Mouse (Mus musculus) retina, postnatal 7 days (tissue): ENCODE data around the gene Dpm1.

Experiments
- DNase-seq: peaks from one replicate; pipeline ENCODE4 v3.0.0-alpha.2; 2012; ENCODE audit warnings: low read depth, low spot score

The Dpm1 gene

DNA sequence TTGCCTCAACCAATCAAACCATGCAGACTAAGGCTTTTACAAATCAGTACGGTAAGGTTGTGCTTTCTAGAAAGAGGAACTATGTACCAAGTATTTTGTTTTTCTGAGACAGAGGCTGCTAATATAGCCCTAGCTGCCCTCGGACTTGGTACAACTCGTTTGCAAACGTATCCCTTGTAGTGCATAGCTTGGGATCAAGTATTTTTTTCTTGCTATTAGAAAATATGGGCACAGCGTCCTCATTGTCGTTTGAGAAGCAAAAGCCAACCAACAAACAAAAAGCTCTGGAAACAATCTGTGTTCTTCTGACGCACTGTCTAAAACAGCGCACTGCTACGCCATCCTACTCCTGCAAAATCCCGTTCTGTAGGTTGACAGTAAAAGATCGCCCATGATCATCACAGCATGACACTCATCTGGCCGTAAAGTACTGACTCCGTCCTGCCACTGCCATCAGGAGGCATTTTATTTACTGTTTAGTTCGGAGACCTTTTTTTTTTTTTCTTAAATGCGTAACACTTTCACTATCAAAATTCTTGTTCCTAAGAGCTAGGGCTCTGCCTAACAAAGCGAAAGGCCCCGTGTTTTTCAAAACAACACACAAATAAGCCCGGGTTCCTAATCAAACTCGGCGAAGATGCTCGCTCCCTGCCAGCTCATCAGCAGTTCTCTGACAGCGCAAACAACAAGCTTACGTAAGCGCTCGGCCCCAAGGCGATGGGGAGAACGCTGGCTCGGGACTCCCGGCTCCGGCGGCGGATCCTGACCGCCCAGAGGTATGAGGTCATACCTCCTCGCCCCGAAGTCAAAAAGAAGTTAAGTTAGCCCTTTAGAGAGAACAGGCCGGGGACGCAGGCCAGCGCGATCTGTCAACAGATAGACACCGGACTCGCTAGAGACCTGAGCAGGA, 1.0 kb downstream of the Dpm1 start:
- DNase-seq = no peak

DNA sequence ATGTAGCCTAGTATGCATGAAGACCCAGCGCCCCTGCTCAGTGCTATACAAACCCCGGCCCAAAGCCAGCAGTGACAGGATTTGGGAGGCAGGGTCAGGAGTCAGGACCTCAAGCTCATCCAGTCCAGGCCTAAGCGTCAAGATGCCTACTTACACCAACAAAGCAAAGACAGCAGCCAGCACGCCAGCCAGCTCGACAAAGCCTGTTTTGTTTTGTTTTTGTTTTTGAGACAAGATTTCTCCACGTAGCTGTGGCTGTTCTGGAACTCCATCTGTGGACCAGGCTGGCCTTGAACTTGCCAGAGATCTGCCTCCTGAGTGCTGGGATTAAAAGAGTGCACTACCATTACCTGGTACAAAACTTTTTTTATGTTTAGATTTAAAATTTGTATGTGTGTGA, 7.1 kb downstream of the Dpm1 start:
- DNase-seq = no peak

DNA sequence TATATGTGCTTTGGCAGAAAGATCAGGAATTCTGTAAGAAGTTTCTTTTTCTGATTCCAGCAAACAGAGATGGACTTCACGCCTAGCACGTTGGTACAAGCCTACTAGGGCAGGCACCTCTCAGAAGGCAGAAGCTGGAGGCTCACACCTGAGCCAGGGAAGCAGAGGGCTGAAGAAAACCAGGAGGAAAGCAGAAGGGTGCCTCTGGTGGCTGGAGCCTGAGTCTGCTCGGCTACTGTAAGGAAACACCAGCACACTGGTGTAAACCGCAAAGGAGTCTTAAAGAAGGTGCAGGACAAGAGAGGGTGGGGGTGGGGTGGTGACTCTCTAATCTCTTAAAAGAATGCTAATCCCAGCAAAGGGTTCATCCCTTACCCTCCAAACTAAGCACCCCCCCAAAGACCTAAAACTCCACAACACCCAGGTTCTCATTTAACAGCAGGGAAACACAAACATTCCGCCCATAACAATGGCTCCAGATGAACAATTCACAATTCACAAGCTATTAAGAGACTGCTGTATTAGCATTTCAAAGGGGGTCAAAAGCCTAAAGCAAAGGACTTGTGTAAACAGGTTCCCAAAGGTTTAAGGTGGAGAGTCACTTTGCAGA, 16.5 kb downstream of the Dpm1 start:
- DNase-seq = no peak

DNA sequence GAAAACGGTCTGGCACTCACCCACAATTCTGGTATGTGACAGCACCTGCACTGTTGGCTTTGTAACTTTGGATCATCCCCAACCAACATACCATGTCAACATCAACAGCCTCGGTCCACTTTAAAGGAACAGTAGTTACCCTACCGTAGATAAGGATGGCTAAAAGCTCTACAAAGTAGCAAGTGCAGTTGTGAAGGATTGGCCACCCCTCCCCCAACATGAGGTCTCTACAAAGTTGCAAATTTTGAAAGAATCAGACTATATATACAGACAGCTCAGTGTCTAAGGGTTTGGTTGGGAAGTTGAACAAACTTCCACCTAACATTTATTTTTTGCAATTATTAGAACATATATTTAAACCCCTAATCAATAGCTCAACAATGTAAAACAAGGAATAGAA, 22.5 kb downstream of the Dpm1 start:
- DNase-seq = no peak

DNA sequence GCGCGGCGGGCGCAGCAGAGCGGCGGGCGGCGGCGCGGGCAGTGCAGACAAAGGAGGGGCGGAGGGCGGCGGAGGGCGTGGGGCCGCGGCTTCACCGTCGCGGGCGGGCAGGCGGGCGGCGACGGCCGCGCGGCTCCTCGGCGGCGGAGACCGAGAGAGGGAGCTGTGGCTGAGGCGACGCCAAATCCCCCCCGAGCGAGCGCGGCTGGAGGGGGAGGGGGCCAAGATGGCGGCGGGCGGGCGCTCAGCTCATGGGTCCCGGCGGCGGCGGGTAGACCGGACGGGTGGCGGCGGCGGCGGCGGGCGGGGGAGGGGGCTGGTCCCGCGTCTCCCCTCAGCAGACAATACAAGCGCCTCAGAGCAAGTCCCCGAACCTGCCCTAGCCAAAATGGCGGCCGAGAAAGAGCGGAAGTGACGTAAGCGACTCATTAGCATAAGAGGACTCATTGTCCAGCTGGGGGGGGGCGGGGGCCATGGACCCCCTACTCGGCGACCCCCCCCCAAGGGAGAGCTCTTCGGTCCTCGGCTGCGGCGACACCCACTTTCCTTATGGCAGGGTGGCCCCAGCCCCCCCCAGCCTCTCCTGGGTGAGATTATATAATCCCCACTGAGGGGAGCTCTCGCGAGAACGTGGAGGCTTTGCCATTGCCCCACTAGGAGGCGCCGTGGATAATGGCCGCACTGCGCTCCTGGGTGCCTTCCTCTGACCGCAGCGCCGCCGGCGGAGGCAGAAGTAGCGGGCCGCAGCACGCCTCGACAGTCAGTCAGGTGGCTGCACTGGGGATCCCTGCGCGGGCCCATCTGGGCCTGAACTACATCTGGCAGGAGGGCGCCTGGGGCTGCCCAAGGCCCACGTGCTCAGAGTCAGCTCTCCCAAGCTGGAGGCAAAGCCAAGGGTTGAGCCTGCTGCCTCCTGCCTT, 23.4 kb downstream of the Dpm1 start, which contains the start of gene Adnp:
Adnp (minus strand) TSS at position 388 of the 920 bp plus-strand sequence.
- DNase-seq = peak; percentile 97

DNA sequence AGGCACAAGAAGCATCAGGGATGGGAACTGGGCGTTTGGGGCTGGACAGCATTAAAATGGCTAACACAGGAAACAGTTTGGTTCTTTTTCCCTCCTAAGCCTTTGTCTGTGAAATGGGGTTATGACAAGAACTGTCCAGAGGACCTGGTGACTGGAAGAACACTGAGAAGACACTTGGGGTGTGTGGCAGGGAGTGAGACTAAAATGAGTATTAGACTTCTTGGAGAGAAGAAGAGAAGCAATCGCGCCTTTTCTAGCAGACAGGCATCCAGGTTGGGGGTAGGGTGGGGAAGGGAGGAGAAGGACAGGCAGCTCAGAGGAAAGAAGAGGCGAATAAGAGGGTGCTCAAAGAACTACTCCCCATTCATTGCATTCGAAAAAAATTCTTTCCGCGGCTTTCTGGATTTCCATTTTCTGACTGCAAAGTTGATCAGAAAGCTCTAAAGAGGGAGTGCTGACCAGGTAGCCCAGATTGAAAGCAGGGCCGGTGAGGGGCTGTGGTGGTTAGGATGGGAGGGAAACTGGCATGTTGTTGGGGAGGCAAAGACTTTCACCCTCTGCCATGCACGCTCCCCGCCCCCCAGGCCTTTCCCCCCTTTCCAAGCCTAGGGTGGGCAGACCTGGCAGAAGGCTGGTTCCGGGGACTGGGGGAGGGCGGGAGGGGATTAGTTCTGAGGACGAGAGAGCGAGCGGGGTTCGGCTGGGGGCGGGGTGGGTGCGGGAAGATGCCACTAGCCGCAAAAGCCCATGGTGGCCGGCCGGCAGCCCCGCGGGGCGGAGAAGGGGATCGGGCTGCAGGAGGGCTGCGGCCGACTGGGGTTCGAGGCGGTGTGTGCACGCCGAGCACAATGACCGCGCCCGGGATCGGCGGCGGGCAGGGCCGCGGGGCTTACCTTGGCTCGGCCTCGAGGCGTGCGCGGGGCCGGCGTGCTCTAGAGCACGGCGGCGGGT, 24.4 kb downstream of the Dpm1 start:
- peak; percentile 32 for DNase-seq

DNA sequence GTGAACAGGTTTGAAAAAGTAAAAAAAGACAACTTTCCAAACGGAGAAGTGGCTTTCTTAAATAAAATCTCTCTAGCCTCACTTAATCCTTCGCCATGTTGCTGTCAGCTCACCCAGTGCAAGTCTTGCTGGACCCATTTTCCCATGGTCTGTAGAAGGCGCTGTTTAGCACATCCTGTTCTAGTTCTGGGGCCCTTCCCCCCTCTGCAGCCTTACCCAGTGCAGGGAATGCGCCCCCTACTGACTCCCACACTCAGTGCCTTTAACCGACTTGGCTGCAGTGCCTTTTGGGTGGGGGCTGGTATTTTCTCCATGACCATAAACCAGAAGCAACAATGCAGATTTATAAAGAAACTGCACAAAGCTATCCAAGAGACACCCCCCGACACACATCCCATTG, 25.1 kb downstream of the Dpm1 start:
- DNase-seq = peak; percentile 86

DNA sequence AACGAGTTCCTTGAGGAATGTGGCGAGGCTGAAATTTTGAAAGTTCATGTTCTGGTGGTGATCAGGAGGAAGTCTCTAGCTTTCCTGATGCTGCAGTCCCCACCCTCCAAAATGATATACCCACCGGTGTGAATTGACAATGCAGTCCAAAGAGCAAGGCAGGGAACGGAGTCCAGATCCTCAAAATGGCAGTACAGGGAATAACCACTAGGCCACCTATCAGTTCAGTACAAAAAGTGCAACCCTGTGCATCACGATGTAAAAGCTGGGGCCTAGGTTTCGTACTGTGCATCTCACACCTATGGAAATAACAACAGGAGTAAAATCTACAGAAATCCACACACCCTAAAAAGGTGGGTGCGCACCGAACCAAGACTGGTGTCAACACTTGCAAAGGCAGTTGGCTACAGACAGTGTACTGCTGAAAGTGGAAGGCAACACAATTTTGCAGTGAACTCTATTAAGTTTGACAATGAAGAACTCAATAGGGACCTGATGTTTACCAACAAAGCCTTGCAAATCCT, 25.9 kb downstream of the Dpm1 start:
- no peak for DNase-seq

DNA sequence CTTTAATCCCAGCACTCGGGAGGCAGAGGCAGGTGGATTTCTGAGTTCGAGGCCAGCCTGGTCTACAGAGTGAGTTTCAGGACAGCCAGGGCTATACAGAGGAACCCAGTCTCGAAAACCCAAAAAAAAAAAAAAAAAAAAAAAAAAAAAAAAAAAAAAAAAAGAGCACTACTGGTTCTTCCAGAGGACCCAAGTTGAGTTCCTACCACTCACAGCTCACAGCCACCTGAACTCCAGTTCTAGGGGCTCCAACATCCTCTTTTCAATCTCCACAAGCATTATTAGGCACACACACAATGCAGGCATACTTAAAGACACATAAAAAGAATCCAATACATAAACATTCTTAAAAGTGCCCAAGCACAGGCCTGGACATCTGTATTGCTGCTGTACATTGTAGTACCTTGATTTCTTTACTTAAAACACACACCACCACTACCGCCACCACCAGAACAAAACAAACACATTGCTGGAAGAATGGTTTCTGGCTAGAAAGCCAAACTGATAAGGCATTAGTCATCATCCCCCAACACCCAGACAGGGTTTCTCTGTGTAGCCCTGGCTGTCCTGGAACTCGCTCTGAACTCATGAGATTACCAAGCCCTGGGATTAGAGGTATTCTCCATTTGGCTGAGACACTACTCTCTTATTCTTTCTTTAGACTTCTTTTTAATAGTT, 30.2 kb downstream of the Dpm1 start:
- DNase-seq = no peak

DNA sequence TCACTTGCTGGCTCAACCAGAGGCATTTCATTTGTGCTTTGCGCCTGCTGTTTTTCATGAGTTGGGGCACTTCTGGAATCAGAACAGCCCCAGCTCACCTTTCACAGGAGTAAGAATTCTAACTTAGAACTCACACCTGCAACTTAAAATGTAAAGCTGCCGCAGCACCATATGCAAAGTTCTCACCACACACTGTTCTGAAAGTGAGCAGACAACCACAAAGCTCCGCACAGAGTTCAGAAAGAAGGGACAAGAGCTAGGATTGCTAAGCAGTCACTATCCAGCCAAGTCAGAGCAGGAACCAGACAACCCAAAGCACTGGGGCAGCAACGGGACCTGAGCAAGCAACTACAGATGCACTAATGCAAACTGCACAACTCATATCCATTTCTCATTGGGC, 30.9 kb downstream of the Dpm1 start:
- no peak for DNase-seq

DNA sequence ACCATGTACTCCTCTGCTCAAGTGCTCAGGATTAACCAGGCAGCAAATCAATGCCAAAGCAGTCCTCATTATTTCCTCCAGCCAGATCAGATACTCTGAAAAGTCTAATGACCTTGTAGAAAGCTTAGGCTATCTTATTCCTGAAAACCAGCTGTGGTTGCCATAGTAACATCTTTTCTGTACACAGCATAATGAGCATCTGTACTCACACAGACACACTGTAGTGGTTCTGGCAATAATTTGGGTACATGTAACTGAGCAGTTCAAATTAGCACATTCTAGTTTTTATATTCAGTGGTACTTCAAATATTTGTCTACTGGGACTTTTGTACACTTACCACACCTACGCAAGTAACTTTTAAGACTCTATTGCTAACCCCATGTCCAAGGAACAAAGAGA, 32.0 kb downstream of the Dpm1 start:
- no peak for DNase-seq

DNA sequence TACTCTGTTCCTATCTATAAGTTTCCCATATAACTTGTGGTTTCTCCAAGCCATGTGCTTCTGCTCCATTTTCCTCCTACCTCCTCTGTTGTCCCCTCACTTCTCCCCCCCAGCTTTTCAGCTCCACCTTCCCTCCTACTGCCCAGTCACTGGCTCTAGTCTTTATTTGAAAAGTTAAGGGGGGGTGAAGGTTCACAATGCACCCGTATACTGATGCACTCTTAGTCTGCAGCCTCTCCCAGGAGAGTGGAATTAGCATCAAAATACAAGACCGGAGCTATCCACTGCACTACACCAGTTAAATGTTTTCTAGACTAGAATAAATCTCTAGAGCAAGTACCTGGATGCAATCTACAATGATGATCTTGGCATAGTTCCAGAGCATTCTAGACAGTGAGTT, 34.7 kb downstream of the Dpm1 start:
- no peak for DNase-seq

DNA sequence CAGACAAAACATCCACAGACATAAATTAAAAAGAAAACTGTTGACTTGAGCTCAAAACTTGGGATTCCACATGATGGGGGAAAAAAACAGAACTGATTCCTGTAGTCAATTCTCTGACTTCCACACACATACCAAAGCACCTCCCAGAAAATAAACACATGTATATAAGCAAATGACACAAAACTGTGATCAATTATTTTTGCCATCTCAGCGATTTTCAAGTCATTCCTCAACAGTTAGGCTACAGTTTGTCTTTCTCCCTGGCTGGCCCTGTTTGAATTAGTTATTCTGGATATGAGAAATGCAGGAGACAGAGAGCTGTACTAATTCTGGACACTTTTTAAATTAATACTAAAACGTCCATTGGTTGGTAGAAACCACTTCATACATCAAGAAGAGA, 36.7 kb downstream of the Dpm1 start:
- no peak for DNase-seq

DNA sequence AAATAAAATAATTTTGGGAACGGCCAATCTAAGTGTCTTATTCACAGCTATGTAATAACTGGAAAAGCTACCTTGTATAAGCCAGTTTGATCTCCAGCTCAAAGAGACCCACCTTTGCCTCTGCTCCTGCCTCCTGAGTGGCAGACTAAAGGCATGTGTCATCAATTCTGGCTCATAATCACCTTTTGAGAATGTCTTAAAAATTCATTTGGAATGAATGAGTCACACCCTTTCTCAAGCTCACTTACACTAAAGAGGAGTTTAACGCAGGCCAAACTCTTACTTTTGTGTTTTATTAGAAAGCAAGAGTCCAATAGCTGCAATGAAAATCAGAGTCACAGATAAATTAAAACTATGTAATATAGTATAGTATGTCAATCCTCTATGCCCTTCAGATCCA, 38.5 kb downstream of the Dpm1 start:
- DNase-seq = no peak

DNA sequence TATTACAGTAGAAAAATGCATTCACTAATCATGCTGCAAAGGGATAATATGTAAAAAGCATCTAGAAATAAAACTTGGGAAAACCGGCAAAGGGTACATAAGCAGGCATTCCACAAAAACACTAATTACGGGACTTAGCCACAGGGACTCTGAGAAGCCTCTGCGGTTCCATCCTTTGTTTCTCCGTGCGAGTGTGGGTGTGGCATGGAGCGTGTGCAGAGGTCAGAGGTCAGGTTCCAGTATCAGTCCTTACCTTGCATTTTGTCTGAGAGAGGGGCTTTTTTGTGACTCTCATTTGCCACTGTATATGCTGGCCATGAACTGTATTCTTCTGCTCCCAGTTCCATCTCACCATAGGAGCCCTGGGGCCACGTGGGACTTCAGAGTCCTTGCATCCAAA, 54.4 kb downstream of the Dpm1 start:
- DNase-seq = no peak

DNA sequence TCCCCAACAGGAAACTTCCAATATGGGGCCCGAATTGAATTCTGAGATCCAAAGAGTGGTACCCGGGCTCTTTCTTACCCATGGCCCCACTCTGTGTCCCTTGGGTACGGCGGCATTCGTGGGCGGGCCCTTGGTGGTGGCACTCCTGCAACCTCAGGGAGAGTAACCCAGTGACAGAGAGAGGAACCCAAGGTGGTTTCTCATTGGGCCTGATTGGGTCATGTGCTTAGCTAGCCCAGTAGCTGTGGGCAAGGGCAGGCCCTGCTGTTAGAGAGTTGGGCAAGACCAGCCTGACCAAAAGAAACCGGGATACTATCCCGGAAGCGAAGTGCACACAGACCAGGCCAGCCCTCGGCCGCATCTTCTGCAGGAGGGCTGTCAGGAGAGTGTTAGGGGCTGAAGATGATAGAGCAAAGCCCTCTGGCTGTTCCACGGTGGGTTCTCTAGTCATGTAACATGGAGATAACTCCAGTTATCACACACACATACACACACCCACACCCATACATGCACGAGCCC, 60.2 kb downstream of the Dpm1 start:
- no peak for DNase-seq

DNA sequence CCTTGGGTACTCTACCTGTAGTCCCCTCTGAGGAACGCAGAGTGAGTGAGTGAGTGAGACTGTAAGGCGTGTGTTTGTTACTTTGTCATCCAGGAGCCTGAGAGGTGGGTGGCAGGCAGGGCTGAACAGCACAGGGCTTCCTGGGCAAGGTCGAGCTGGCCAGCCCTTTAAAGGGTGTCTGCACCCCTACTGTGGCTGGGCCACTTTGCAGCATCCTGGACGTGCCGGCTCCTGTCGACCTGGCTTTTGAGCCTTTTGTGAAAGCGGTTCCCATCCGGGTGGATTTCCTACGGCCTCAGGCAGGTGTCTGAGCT, 60.6 kb downstream of the Dpm1 start:
- no peak for DNase-seq

DNA sequence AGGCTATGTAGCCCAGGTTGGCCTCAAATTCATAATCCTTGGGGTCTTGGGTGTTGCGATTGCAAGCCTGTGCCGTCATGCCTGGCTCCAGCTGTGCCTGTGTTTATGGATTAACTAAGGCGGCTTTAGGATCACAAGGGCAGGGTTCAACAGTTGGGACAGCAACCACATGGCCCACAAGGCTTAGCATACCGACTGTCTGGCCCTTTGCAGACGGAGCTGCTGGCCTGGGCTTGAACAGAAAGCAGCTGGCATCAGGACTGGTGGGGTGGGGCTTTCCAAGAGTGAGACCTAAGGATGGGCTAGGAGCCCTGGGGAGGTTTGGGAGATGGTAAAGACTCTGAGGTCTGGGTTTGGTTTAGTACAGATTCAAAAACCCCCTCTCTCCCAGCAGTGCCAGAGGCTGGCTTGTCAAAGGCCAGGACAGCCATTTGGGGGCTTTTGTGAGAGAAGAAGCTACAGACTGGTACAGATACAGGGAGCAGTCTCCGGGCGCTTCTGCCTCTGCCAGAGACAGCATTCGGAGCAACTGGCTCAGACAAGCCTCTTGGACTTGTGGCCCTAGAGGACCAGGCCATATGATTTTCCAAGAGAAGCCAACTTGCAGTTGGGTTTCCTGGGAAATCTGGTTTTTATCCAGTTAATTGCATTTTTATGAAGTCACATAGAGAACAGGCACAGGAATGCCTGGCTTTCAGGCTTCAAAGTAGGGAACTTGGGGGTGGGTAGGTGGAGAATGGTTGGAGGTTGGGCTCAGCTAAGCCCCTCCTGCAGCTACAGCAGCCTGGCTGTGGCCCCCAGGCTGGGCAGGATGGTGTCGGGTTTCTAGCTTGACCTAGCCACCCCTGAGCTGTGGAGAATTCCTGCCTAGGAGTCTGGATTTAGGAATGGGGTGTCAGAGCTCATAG, 61.2 kb downstream of the Dpm1 start:
- DNase-seq = peak; percentile 47

DNA sequence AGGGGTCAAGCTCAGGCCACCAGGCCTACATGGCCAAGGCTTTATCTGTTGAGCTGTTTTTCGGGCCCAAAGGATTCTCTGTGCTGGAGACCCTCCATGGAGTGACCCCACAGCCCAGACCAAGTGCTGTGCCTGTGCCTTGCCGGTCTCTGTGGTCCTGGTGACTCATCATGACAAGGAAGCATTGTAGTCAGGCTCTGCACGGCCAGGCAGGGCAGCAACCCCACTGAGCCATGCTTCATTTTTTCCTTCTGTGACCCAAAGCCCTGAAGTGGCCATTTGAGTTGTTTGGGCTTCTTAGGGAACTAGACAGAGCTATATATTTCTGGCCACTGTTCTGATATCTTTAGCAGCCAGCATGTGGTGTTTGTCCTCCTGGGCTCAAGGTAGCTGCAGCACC, 62.6 kb downstream of the Dpm1 start:
- no peak for DNase-seq
